Mouse (Mus musculus) kidney, embryonic 14.5 days (tissue): ENCODE results near the gene Kcnmb1. TPM values are rescaled to one million over a fixed set of nuclear protein-coding genes. Genes with fewer than 3 reads are reported as not detected.

Source experiments
- ATAC-seq: fragments of 200-750 bp; cut with Nextera tagmentation; 2 replicates; pipeline ENCODE4 v1.8.0; 2017; ENCODE audit warnings: moderate number of reproducible peaks, mild to moderate bottlenecking, moderate TSS enrichment, moderate library complexity; ENCODE audit not compliant: low FRiP score, low TSS enrichment
- H3K27ac ChIP-seq: fragments of 300-500 bp; sonication (generic); 2 replicates; pipeline ENCODE4 v1.5.1; 2014; ENCODE audit warnings: low read depth, mild to moderate bottlenecking, low read length, moderate library complexity, mixed read lengths
- H3K27me3 ChIP-seq: fragments of 300-500 bp; sonication (generic); 2 replicates; pipeline ENCODE4 v1.6.1; 2014; ENCODE audit warnings: mild to moderate bottlenecking, low read length; ENCODE audit not compliant: control insufficient read depth, insufficient read depth
- H3K36me3 ChIP-seq: fragments of 300-500 bp; sonication (generic); 2 replicates; pipeline ENCODE4 v1.6.1; 2014; ENCODE audit warnings: low read length, mixed read lengths; ENCODE audit not compliant: control insufficient read depth, insufficient read depth
- H3K4me1 ChIP-seq: fragments of 300-500 bp; sonication (generic); 2 replicates; pipeline ENCODE4 v1.6.1; 2014; ENCODE audit warnings: low read length, mixed read lengths; ENCODE audit not compliant: control insufficient read depth, insufficient read depth
- H3K4me2 ChIP-seq: fragments of 300-500 bp; sonication (generic); replicated peaks from 2 replicates; pipeline ENCODE4 v1.6.1; 2014; ENCODE audit warnings: low read depth, mild to moderate bottlenecking, low read length
- H3K4me3 ChIP-seq: fragments of 300-500 bp; sonication (generic); 2 replicates; pipeline ENCODE4 v1.5.1; 2014; ENCODE audit warnings: mild to moderate bottlenecking, low read length
- H3K9ac ChIP-seq: fragments of 300-500 bp; sonication (generic); 2 replicates; pipeline ENCODE4 v1.6.1; 2014; ENCODE audit warnings: low read depth, mild to moderate bottlenecking, low read length, moderate library complexity
- H3K9me3 ChIP-seq: fragments of 300-500 bp; sonication (generic); 2 replicates; pipeline ENCODE4 v1.6.1; 2016; ENCODE audit warnings: low read length; ENCODE audit not compliant: control insufficient read depth
- WGBS: fragments of 180-500 bp; shearing (Covaris S2); extraction: QIAGEN DNeasy Blood & Tissue Kit; methylation state at CpG from one replicate; pipeline ENCODE4 v1.1.7; 2014; 5-methylcytosine and 5-hydroxymethylcytosine counted together
- polyA plus RNA-seq: library from polyadenylated mRNA; unstranded; fragments of >200 nt; fragmentation: Nextera tagmentation; extraction: Ambion mirVana; gene quantifications from 2 replicates; pipeline ENCODE4 v1.2.1, GENCODE M21; 2014

The Kcnmb1 gene
- polyA plus RNA-seq, 1 experiment from 2014 or later: 0.18 TPM

DNA sequence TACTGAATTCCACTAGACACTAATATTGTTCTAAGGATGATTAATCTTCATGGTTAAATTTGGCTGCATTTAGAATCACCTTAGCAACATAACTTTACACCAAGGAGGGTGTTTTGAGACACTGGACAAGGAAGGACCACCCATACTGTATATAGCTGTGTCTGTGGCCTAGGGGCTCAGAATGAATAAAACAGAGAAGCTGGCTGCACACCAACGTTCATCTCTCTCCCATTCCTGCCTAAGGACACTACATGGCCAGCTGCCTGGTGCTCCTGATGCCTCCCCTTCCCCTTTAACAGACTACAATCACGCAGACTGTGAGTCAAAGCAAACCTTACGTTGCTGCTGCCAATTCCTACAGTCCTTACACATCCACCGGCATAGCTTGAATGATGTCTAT is 6.8 kb upstream of the Kcnmb1 start:
- Histone ChIP-seq H3K4me2 (no peak overlapping the region), H3K4me1 (no peaks in the 10 kb centered on the region), H3K9me3 (no peaks in the 10 kb centered on the region), H3K9ac (no peak overlapping the region), H3K36me3 (no peaks in the 10 kb centered on the region), H3K27ac (no peak overlapping the region), H3K27me3 (no peaks in the 10 kb centered on the region; the same call in 1 of the 2 replicates), H3K4me3 (no peak overlapping the region)
- ATAC-seq: no peak
- 80% methylated on average over 4 of the region's 4 CpGs for WGBS

DNA sequence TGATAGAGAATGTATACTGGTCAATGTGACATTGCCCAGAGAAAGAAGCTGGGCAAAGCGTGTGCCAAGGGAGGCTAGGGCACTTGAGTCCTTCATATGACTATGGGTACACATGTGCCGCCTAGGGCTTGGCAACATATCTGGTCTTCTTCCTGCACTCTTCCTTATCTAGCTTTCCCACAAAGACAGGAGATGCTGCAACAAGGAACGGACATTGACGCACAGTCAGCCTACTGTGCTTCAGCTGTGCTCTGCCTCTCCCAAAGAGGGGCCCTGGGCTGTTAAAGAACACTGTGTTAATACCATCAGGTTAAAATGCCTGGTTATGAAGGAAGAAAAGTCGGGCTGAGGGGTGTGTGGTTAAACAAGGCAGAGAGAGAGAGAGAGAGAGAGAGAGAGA is 6.2 kb upstream of the Kcnmb1 start:
- H3K9me3 ChIP-seq: no peaks in the 10 kb centered on the region
- H3K4me1 ChIP-seq: no peaks in the 10 kb centered on the region
- no peak overlapping the region for H3K9ac ChIP-seq
- ATAC-seq: no peak
- WGBS: 94% methylated on average over 5 of the region's 5 CpGs
- no peaks in the 10 kb centered on the region; the same call in 1 of the 2 replicates for H3K27me3 ChIP-seq
- H3K27ac ChIP-seq: no peak overlapping the region
- H3K4me2 ChIP-seq: no peak overlapping the region
- H3K36me3 ChIP-seq: no peaks in the 10 kb centered on the region
- H3K4me3 ChIP-seq: no peak overlapping the region

DNA sequence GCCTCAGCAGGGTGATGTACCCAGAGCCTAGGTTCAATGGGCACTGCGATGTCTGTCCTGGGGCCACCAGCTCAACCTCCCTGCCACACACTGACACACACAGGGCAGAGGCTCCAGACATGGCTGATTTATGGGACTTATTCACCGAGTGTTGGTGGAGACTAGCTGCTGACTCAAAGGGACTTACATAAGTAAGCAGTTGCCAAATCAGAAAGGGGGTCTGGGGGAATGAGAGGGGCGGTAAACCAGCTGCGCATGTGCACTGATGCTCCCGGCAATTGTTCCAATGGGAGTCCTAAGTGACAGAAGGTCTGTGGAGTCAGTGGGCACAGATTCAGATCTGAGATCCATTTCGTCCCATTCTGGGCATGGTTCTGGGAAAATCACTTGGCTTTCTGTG is 5.2 kb upstream of the Kcnmb1 start:
- Histone ChIP-seq H3K9ac (no peak overlapping the region), H3K36me3 (no peaks in the 10 kb centered on the region), H3K27me3 (no peaks in the 10 kb centered on the region; the same call in 1 of the 2 replicates), H3K27ac (no peak overlapping the region), H3K4me2 (no peak overlapping the region), H3K9me3 (no peaks in the 10 kb centered on the region), H3K4me3 (no peak overlapping the region), H3K4me1 (no peaks in the 10 kb centered on the region)
- no peak for ATAC-seq
- WGBS: 78% methylated on average over 6 of the region's 6 CpGs

DNA sequence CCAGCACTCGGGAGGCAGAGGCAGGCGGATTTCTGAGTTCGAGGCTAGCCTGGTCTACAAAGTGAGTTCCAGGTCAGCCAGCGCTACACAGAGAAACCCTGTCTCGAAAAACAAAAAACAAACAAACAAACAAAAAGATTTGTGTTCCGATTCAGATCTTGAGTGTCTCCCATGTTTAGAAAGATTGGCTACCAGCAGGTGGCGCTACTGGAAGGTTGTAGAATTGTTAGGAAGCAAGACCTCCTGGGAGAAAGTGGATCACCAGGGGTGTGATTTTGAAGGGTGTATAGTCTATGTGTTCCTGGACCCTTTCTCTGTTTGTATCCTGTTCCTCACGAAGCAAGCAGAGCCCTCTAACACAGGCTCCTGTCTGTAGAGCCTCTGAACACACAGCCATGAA is 4.1 kb upstream of the Kcnmb1 start:
- Histone ChIP-seq H3K4me2 (no peak overlapping the region), H3K27me3 (no peaks in the 10 kb centered on the region; the same call in 1 of the 2 replicates), H3K4me1 (no peaks in the 10 kb centered on the region; the same call in 1 of the 2 replicates), H3K36me3 (no peaks in the 10 kb centered on the region), H3K9ac (no peak overlapping the region), H3K4me3 (no peak overlapping the region), H3K27ac (no peak overlapping the region), H3K9me3 (no peaks in the 10 kb centered on the region)
- WGBS: 87% methylated on average over 8 of the region's 8 CpGs
- ATAC-seq: no peak

DNA sequence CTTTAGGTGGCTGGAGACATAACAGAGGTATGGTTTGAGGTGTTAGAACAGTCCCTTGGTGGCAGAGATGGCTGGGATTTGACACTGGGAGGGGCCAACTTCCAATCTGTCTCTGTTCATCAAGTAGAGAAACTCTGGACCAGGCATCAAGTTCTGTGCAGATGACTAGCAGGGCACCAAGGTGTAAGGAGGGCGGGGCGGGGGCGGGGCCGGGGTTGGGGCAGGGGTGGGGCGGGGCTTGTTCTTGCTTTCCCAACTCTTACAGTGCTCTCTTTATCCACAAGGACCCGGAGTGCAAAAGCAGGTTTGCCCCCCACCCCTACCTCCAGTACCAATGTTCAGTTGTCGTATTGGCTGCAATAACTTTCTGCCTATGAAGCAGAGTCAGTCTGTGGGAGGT is 635 bp upstream of the Kcnmb1 start:
- 31% methylated on average over 7 of the region's 7 CpGs for WGBS
- Histone ChIP-seq H3K27ac (no peak overlapping the region; the same call in 1 of the 2 replicates), H3K4me1 (no peaks in the 10 kb centered on the region; the same call in 1 of the 2 replicates), H3K9me3 (no peaks in the 10 kb centered on the region), H3K4me2 (no peak overlapping the region), H3K4me3 (no peak overlapping the region), H3K36me3 (no peaks in the 10 kb centered on the region), H3K9ac (no peak overlapping the region), H3K27me3 (no peaks in the 10 kb centered on the region; the same call in 1 of the 2 replicates)
- 0 out of 2 replicates have a peak, but pooled peaks have one; percentile 16 for ATAC-seq

DNA sequence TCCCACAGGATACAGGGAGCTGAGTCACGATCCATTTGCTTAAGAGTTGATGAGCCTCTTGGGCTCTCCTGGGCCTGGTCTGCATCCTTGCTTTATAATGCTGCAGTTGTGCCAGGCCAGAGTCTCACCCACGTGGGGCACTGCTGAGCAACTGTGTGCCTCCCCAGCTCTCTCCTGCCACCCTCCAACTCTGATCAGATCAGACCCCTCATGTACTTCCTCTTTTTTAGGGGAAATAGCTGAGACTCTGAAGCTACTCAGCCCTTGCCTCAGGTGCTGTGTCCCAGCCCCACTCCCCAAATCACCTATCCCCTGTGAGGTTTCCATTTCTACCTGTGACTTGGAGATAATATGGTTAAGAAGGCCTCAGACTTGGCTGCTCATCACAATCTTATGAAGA is 2.6 kb downstream of the Kcnmb1 start:
- Histone ChIP-seq H3K9me3 (no peaks in the 10 kb centered on the region), H3K4me2 (no peak overlapping the region), H3K36me3 (no peaks in the 10 kb centered on the region), H3K9ac (no peak overlapping the region), H3K27me3 (no peaks in the 10 kb centered on the region), H3K27ac (no peak overlapping the region), H3K4me1 (no peaks in the 10 kb centered on the region; the same call in 1 of the 2 replicates), H3K4me3 (no peak overlapping the region)
- ATAC-seq: no peak
- 57% methylated on average over 2 of the region's 2 CpGs for WGBS

DNA sequence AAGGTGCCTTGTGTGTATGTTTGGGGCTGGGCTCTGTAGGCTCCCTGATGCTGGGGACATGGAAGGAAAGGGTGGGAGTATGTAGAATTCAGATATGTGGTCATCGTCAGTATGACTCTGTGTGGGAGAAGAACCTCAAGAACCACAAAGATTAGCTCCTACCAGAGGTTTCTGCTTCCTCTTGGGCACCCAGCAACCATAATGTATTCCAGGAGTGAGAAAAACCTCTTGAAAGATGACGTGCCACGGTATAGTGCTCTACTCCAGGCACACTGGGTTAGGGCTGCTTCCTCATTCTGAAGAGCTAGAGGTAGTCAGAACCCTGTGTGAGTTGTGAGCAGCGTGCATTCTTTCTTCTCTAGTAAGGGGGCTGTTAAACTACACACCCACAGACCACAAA is 4.9 kb downstream of the Kcnmb1 start:
- H3K9ac ChIP-seq: no peak overlapping the region
- no peak overlapping the region for H3K4me3 ChIP-seq
- 76% methylated on average over 4 of the region's 4 CpGs for WGBS
- H3K4me1 ChIP-seq: no peaks in the 10 kb centered on the region; the same call in 1 of the 2 replicates
- no peaks in the 10 kb centered on the region for H3K36me3 ChIP-seq
- H3K4me2 ChIP-seq: no peak overlapping the region
- no peak for ATAC-seq
- H3K9me3 ChIP-seq: no peaks in the 10 kb centered on the region
- no peak overlapping the region for H3K27ac ChIP-seq
- no peaks in the 10 kb centered on the region for H3K27me3 ChIP-seq

DNA sequence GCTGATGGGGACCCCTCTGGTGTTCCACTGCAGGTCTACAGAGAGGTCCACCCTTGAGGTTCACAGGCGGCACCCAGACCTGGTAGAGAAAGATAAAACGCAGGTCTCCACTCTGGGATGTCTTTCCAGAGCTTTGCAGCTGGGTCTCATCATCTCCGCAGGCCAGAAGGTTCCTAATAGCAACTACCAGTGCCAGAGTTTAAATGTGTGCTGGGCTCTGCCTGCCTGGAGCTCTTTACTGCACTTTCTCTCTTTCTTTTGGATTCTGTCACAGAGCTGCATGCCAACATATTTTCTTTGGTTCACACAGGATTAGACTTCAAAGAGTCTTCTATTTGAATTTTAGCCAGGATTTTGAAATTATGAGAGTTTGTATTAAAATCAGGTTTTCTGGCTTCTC is 6.4 kb downstream of the Kcnmb1 start:
- no peaks in the 10 kb centered on the region for H3K36me3 ChIP-seq
- no peak overlapping the region for H3K9ac ChIP-seq
- no peak overlapping the region for H3K27ac ChIP-seq
- H3K4me1 ChIP-seq: no peaks in the 10 kb centered on the region
- H3K4me2 ChIP-seq: no peak overlapping the region
- 73% methylated on average over 3 of the region's 3 CpGs for WGBS
- no peak overlapping the region for H3K4me3 ChIP-seq
- no peaks in the 10 kb centered on the region for H3K27me3 ChIP-seq
- no peak for ATAC-seq
- H3K9me3 ChIP-seq: no peaks in the 10 kb centered on the region

DNA sequence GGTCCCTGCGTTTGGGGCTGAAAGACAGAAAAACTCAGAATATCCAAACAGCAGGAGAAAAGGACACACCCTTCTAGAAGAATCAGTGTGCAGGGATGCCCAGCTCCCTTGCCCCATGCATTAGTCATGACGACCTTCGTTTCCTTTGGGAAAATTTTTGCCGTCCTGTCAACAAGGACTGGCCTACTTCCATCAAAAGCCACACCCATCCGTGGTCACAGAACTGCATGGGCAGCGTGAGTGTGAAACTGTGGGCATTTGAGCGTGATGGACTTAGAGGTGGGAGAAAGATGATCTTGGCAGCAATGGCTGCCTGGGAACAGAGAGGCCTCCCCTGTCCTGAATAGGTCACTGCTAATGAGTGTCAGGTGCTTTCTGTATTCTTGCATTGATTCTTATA is 9.3 kb downstream of the Kcnmb1 start:
- H3K4me3 ChIP-seq: no peak overlapping the region
- H3K9ac ChIP-seq: no peak overlapping the region
- H3K27ac ChIP-seq: no peak overlapping the region
- no peaks in the 10 kb centered on the region for H3K9me3 ChIP-seq
- WGBS: 71% methylated on average over 7 of the region's 7 CpGs
- no peak for ATAC-seq
- H3K4me2 ChIP-seq: no peak overlapping the region
- H3K27me3 ChIP-seq: no peaks in the 10 kb centered on the region
- H3K36me3 ChIP-seq: no peaks in the 10 kb centered on the region
- no peaks in the 10 kb centered on the region for H3K4me1 ChIP-seq
